In genomic region chr10:70878046-70878445, GRCm38 (mm10) we compare ENCODE assay signal across 25 mouse cellular contexts.
DNase-seq lines count a peak whose midpoint lies in the region; ATAC-seq and TF ChIP-seq lines count a peak whose summit lies in the region.
"Had no signal": no experiment of that assay in that cellular context is flagged by ENCODE, and none has a peak within 500 bp of the region (broad histone marks: within the 10 kb centered on the region; RNA-seq: fewer than 3 reads in every experiment).

No protein-coding gene starts in this region.

- ATAC-seq in embryonic facial prominence, embryonic 14.5 days (ENCODE audit: low read depth): no peak
- no peak for ATAC-seq in kidney, postnatal 0 days (replicated peaks; ENCODE audit: low FRiP score, low read depth)
- no peak for ATAC-seq in kidney, embryonic 16.5 days (ENCODE audit: low FRiP score, low TSS enrichment)
- ATAC-seq in megakaryocyte progenitor cell, adult 5-6 weeks (replicated peaks; ENCODE audit: poor library complexity): no peak
- ATAC-seq: forebrain, embryonic 14.5 days; intestine, postnatal 0 days; Patski had no signal

- H3K4me3 ChIP-seq in embryonic facial prominence, embryonic 14.5 days (ENCODE audit: low read depth, low read length): no peak overlapping the region
- H3K4me3 ChIP-seq in embryonic facial prominence, embryonic 10.5 days: no peak overlapping the region
- no peak overlapping the region for H3K4me3 ChIP-seq in kidney, postnatal 0 days (replicated peaks; ENCODE audit: low read depth, low read length)
- H3K4me3 ChIP-seq in kidney, embryonic 16.5 days (ENCODE audit: low read length): no peak overlapping the region

- peak overlapping the region; percentile 10 for H3K27ac ChIP-seq in embryonic facial prominence, embryonic 14.5 days (replicated peaks; ENCODE audit: low read depth, low read length)
- H3K27ac ChIP-seq in embryonic facial prominence, embryonic 10.5 days (replicated peaks): no peak overlapping the region
- H3K27ac ChIP-seq in kidney, postnatal 0 days: no peak overlapping the region
- no peak overlapping the region for H3K27ac ChIP-seq in kidney, embryonic 16.5 days (ENCODE audit: low read length)
- H3K27ac ChIP-seq: hindbrain, embryonic 14.5 days; liver, embryonic 14.5 days; macrophage had no signal

- H3K4me2 ChIP-seq in embryonic facial prominence, embryonic 14.5 days (ENCODE audit: low read depth, low read length): no peak overlapping the region
- H3K4me2 ChIP-seq in kidney, postnatal 0 days (ENCODE audit: low read length): no peak overlapping the region
- H3K4me2 ChIP-seq in kidney, embryonic 16.5 days (replicated peaks; ENCODE audit: low read depth, low read length): no peak overlapping the region
- H3K4me2 ChIP-seq: hindbrain, embryonic 14.5 days had no signal

- TF ChIP-seq CTCF in kidney, postnatal 0 days (IDR thresholded peaks at IDR 0.05; ENCODE audit: low read depth): no peak

- H3K36me3 ChIP-seq in embryonic facial prominence, embryonic 14.5 days (ENCODE audit: control insufficient read depth, insufficient read depth, low read length): no peaks in the 10 kb centered on the region
- no peaks in the 10 kb centered on the region for H3K36me3 ChIP-seq in embryonic facial prominence, embryonic 10.5 days (replicated peaks)
- no peaks in the 10 kb centered on the region for H3K36me3 ChIP-seq in kidney, postnatal 0 days (ENCODE audit: insufficient read depth, low read length)
- no peaks in the 10 kb centered on the region for H3K36me3 ChIP-seq in kidney, embryonic 16.5 days (ENCODE audit: insufficient read depth, low read length)
- H3K36me3 ChIP-seq: G1E had no signal

- no peak for DNase-seq in embryonic facial prominence, embryonic 14.5 days (ENCODE audit: low spot score)
- no peak for DNase-seq in embryonic facial prominence, embryonic 10.5 days (ENCODE audit: low spot score)
- peak; percentile 36 for DNase-seq in kidney, postnatal 0 days (ENCODE audit: low spot score)
- DNase-seq in R1 (ENCODE audit: low read depth, low spot score): peak; percentile 96
- no peak for DNase-seq in Muller cell, postnatal 12 days (ENCODE audit: inconsistent ontology term)
- DNase-seq: adrenal gland, postnatal 25 days; cerebellum, adult 2 months; cerebellum, postnatal 14 days; layer of hippocampus, postnatal 36 days; liver; lung, adult 2 months; lung, postnatal 10 days; midbrain, embryonic 14.5 days; right cerebral cortex, adult 18-20 months; spleen, adult 18-20 months; thymus, postnatal 14 days had no signal

- 47% methylated on average over 1 of the region's 1 CpGs for WGBS in embryonic facial prominence, embryonic 14.5 days
- WGBS in embryonic facial prominence, embryonic 10.5 days: 67% methylated on average over 1 of the region's 1 CpGs
- 23% methylated on average over 1 of the region's 1 CpGs for WGBS in kidney, postnatal 0 days
- WGBS in kidney, embryonic 16.5 days: 26% methylated on average over 1 of the region's 1 CpGs

- no peaks in the 10 kb centered on the region for H3K4me1 ChIP-seq in embryonic facial prominence, embryonic 14.5 days (ENCODE audit: control insufficient read depth, insufficient read depth, low read length)
- 0 out of 2 replicates have a peak, but pooled peaks cover 6% of the 10 kb centered on the region for H3K4me1 ChIP-seq in embryonic facial prominence, embryonic 10.5 days
- H3K4me1 ChIP-seq in kidney, postnatal 0 days (replicated peaks; ENCODE audit: insufficient read depth, low read length): no peaks in the 10 kb centered on the region
- no peaks in the 10 kb centered on the region for H3K4me1 ChIP-seq in kidney, embryonic 16.5 days (ENCODE audit: insufficient read depth, low read length)

- no peaks in the 10 kb centered on the region for H3K27me3 ChIP-seq in embryonic facial prominence, embryonic 14.5 days (replicated peaks; ENCODE audit: control insufficient read depth, insufficient read depth, low read length)
- no peaks in the 10 kb centered on the region for H3K27me3 ChIP-seq in embryonic facial prominence, embryonic 10.5 days (replicated peaks; ENCODE audit: low read depth, poor library complexity, severe bottlenecking)
- H3K27me3 ChIP-seq in kidney, postnatal 0 days (ENCODE audit: insufficient read depth, low read length): no peaks in the 10 kb centered on the region
- no peaks in the 10 kb centered on the region for H3K27me3 ChIP-seq in kidney, embryonic 16.5 days (ENCODE audit: insufficient read depth, low read length)
- H3K27me3 ChIP-seq: Patski had no signal

- H3K9me3 ChIP-seq in embryonic facial prominence, embryonic 14.5 days (ENCODE audit: control insufficient read depth, low read length): no peaks in the 10 kb centered on the region
- no peaks in the 10 kb centered on the region for H3K9me3 ChIP-seq in embryonic facial prominence, embryonic 10.5 days
- H3K9me3 ChIP-seq in kidney, postnatal 0 days (replicated peaks; ENCODE audit: low read length): no peaks in the 10 kb centered on the region
- no peaks in the 10 kb centered on the region for H3K9me3 ChIP-seq in kidney, embryonic 16.5 days (ENCODE audit: low read length)

- no peak overlapping the region for H3K9ac ChIP-seq in embryonic facial prominence, embryonic 14.5 days (ENCODE audit: low read depth, low read length)
- H3K9ac ChIP-seq in kidney, postnatal 0 days (ENCODE audit: low read depth, low read length): no peak overlapping the region
- no peak overlapping the region for H3K9ac ChIP-seq in kidney, embryonic 16.5 days (replicated peaks; ENCODE audit: low read length)
- H3K9ac ChIP-seq: hindbrain, embryonic 14.5 days; liver, embryonic 14.5 days had no signal

Comparison
In these comparisons a context has a peak if more than half of its experiments do, and no peak if none do; other contexts are left out.
1. DNase-seq: peak in kidney, postnatal 0 days (single experiment) and R1 (single experiment); none in embryonic facial prominence, embryonic 14.5 days (single experiment), embryonic facial prominence, embryonic 10.5 days (single experiment) and Muller cell, postnatal 12 days (single experiment).